Mouse (Mus musculus) embryonic stem cell, embryonic (primary cell): ENCODE measurements around the gene Gbp5.

ENCODE experiments used
- CTCF ChIA-PET, 4 experiments: fragments of 300-600 bp in 2 of 4; fragments of 350-600 bp in 2 of 4; sonication (Branson Sonifier 250); formaldehyde crosslinking; loops; one replicate each; lab custom pipeline; 2022; ENCODE audit warnings: inconsistent platforms in 2 of 4; lab: Charles Lee
- POLR2A ChIA-PET, 4 experiments: fragments of 300-600 bp in 2 of 4; fragments of 350-600 bp in 2 of 4; sonication (Branson Sonifier 250); formaldehyde crosslinking; loops; one replicate each; lab custom pipeline; 2022; ENCODE audit warnings: antibody characterized with exemption in 4 of 4, inconsistent platforms in 1 of 4; lab: Charles Lee

The Gbp5 gene

GRCm38 (mm10) chr3:142493536-142494061 is at the start of gene Gbp5:
Gbp5 (plus strand) TSS chr3:142493978.
- CTCF ChIA-PET, result interaction anchor here (0.6 to 1.9 kb wide), 10 partner anchors 15 to 628 kb away, joined by 3 to 6 read pairs (median 4); no protein-coding TSS in a partner anchor

DNA sequence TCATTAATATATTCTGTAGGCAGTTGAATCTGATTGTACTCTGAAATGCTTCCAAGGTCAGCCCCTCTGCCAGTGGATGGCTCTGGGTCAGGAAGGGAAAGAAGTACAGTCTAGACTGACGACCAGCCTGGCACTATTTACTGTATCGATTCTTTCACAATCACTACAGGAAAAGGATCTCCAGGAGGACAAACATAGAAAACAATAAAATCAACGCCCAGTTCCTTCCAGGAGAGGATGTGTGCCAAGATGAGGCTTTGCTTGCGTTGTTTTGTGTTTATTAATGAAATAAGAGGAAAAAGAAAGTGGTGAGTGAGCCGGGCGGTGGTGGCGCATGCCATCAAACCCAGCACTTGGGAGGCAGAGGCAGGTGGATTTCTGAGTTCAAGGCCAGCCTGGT is 39.6 kb upstream of the Gbp5 start:
- ChIA-PET POLR2A (no interaction called here), CTCF (interaction anchor here in 1 of 4 experiments (1.0 kb wide), 1 partner anchor 10 kb away, joined by 3 read pairs; no protein-coding TSS in a partner anchor)

More at GRCm38 (mm10) chr3:142493536-142494061, at the start of gene Gbp5:
- POLR2A ChIA-PET, result interaction anchor here in 2 of 4 experiments (0.6 to 1.0 kb wide), 6 partner anchors 11 to 671 kb away, joined by 3 to 8 read pairs (median 4); no protein-coding TSS in a partner anchor

GRCm38 (mm10) chr3:142459241-142459640 is 34.5 kb upstream of the Gbp5 start:
- ChIA-PET POLR2A (no interaction called here), CTCF (no interaction called here)

DNA sequence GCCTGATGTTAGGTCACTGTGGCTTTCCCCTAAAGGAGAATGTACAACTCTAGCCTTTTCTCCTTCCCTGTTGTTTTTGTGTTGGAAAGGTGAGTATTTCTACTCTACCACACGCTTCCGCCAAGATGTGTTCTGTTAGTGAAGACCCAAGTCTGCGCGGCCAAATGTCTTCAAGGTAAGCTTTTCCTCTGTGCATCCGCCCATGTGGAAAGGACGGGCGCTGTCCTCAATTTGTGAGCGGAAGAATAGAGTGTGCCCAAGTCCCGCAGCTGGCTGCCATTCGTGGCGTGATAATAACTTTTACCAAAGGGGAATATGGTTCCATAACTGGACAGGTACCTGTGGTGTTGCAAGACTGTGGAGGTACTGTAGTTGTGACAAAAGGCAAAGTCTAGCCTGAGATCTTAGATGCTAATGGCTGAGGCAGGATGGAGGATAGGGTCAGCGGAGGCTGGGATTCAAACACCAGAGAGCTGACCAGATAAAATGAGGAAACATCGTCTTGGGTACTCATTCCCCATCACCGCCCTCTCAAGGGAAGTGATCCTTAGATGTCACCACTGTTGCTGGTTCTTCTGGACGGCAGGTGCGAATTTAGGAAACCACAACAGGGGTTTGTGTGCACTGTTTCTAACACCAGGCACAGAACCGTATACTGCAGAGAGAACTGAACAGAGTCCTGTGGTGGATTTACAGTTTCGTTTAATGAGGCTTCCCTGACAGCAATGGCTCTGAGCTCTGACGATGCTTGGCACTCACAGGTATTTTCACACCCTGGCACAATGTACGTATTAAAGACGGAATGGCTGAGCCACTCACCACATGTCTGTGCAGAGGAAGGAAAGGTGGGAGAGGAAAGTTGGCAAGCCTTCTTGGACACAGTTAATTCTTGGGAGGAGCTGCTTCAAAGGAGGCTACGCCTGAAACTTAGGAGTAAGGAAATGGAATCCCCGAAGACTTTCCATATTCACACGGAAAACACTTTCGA is 30.7 kb upstream of the Gbp5 start:
- POLR2A ChIA-PET, result interaction anchor here in 1 of 4 experiments (1.2 kb wide), 1 partner anchor 13 kb away, joined by 4 read pairs; no protein-coding TSS in a partner anchor
- CTCF ChIA-PET, result interaction anchor here in 1 of 4 experiments (0.8 kb wide), 1 partner anchor 292 kb away, joined by 4 read pairs; no protein-coding TSS in a partner anchor

DNA sequence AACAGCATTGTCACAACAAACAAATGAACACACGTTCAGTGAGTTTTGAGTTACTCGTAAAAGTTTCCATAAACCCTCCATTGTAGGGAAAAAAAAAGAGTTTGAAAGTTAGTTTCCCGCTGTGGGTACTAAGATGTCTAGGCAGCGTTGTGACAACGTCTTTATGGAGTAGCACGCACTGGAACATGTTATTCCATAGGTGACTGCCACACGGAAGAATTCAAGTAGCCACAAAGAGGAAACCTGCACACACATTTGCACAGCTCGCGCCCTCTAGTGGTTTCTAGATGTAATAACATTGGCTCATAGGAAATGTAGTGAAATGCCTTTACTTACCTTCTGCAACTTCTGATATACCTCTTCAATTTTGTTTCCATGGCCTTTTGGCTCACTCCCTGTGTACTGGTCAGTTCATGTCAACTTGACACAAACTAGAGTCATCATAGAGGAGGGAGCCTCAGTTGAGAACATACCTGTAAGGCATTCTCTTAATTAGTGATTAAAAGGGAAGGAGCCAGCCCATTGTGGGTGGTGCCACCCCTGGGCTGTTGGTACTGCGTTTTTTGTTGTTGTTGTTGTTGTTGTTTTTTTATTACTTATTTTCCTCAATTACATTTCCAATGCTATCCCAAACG is 19.3 kb upstream of the Gbp5 start:
- ChIA-PET POLR2A (no interaction called here), CTCF (interaction anchor here (0.6 to 4.2 kb wide), 16 partner anchors 16 to 655 kb away, joined by 3 to 39 read pairs (median 3); partner anchors contain the start of gene Bmpr1b (in 1 of the 4))

GRCm38 (mm10) chr3:142475913-142476312 is 17.9 kb upstream of the Gbp5 start:
- CTCF ChIA-PET, result interaction anchor here (0.5 to 4.2 kb wide), 31 partner anchors 9 to 1565 kb away, joined by 3 to 39 read pairs (median 4); partner anchors contain the start of gene Gbp5 (in 1 of the 4)
- POLR2A ChIA-PET, result interaction anchor here in 1 of 4 experiments (0.5 kb wide), 1 partner anchor 168 kb away, joined by 3 read pairs; no protein-coding TSS in a partner anchor

- CTCF ChIA-PET, result interaction anchor here in 2 of 4 experiments (0.6 to 1.3 kb wide), 2 partner anchors 168 to 183 kb away, joined by 3 to 4 read pairs; no protein-coding TSS in a partner anchor
Observed at GRCm38 (mm10) chr3:142477866-142478265, 15.9 kb upstream of the Gbp5 start.

GRCm38 (mm10) chr3:142478360-142478759 is 15.4 kb upstream of the Gbp5 start:
- POLR2A ChIA-PET, result no interaction called here
- CTCF ChIA-PET, result interaction anchor here in 1 of 4 experiments (0.5 to 1.3 kb wide), 2 partner anchors 15 to 183 kb away, joined by 3 to 4 read pairs; partner anchors contain the start of gene Gbp5

More at GRCm38 (mm10) chr3:142477866-142478265, 15.9 kb upstream of the Gbp5 start:
- POLR2A ChIA-PET, result no interaction called here

- CTCF ChIA-PET, result interaction anchor here (0.5 to 2.2 kb wide), 17 partner anchors 15 to 1817 kb away, joined by 3 to 12 read pairs (median 4); no protein-coding TSS in a partner anchor
- POLR2A ChIA-PET, result interaction anchor here in 1 of 4 experiments (0.7 kb wide), 1 partner anchor 63 kb away, joined by 4 read pairs; no protein-coding TSS in a partner anchor
Observed at GRCm38 (mm10) chr3:142490465-142490864, 3.3 kb upstream of the Gbp5 start.

- CTCF ChIA-PET, result interaction anchor here in 2 of 4 experiments (0.5 to 1.9 kb wide), 6 partner anchors 11 to 214 kb away, joined by 3 to 6 read pairs (median 4); no protein-coding TSS in a partner anchor
- POLR2A ChIA-PET, result interaction anchor here in 1 of 4 experiments (0.5 kb wide), 1 partner anchor 205 kb away, joined by 3 read pairs; no protein-coding TSS in a partner anchor
Observed at GRCm38 (mm10) chr3:142495146-142495655, 1.4 kb downstream of the Gbp5 start.

DNA sequence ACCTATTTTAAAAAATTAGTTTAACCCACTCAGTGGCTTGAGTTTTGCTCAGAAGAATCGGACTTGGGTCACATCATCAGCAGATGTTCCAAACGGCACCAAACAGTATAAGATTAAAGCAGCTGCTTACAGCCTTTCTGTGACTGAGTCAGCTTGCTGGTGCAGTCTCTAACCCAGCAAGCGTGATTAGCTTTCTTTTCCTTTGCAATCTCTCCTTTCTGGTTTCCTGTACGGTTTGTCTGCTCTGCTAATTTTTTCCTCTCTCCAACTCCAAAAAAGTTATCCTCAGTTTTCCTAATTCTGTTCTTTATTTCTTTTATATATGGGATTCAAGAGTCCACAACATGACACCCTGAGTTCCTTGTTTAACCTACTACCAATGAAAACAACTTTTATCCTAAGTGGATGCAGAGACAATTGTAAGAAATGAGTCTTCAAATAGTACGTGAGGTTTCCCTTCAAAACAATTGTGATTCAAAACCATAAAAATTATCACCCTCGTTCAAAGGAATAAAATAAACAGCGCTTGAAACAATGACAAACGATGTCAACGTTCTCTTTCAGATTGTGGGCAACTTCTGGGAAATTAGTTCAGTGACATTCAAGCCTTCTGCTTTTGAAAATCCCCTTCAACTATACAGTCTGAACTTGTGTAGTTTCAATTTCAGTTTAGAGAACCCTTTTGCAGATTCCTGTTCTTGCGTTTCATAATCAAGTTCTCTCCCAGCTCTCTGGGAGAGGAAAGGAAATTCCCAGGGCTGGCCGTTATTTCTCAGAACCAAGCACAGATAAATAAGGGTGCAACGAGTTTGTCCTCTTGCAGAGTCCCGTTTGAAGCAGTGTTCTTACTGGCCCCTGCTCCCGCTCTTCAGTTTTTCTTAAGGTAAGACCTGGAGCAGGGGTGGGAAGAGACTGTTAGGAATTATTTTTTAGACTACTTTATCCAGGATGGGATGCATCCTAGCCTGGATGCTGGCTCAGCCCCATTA is 2.6 kb downstream of the Gbp5 start:
- POLR2A ChIA-PET, result no interaction called here
- CTCF ChIA-PET, result interaction anchor here in 3 of 4 experiments (0.7 to 1.5 kb wide), 5 partner anchors 53 to 213 kb away, joined by 3 to 6 read pairs (median 4); no protein-coding TSS in a partner anchor

DNA sequence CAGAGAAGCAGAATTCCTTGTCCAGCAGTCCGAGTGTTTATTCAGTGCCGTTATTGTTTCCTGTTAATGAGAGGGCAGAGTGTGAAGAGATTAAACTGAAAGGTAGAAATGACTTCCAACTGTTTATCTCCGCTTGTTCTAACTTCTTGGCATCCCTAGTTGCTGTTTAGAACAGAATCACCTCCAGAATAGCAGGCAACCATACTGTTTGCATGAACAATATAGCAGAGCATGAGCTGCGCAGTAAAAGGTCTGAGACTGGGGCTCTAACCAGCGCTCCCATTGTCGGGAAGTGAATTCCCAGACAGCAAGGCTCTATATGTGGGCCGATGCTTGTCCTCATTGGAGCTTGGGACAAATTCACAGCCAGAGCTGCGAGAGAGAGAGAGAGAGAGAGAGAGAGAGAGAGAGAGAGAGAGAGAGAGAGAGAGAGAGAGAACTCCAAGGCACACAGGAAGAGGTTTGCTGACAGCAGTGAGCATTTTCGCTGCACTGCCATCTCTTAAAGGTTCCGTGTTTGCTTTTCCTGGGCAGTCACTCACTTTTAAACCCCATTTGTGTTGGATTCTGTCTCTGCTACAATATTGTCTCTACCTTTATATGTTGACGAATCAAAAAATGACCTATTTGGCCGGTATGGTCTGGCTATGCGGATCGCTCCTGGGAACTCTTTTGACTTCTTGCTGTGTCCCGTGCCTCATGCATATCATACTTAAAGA is 3.5 kb downstream of the Gbp5 start:
- POLR2A ChIA-PET, result interaction anchor here in 1 of 4 experiments (0.5 kb wide), 1 partner anchor 318 kb away, joined by 3 read pairs; no protein-coding TSS in a partner anchor
- CTCF ChIA-PET, result interaction anchor here in 1 of 4 experiments (0.7 kb wide), 1 partner anchor 60 kb away, joined by 4 read pairs; no protein-coding TSS in a partner anchor

GRCm38 (mm10) chr3:142498941-142499340 is 5.2 kb downstream of the Gbp5 start:
- POLR2A ChIA-PET, result interaction anchor here in 1 of 4 experiments (1.5 kb wide), 1 partner anchor 11 kb away, joined by 4 read pairs; no protein-coding TSS in a partner anchor
- CTCF ChIA-PET, result interaction anchor here in 1 of 4 experiments (0.7 kb wide), 1 partner anchor 92 kb away, joined by 3 read pairs; no protein-coding TSS in a partner anchor

DNA sequence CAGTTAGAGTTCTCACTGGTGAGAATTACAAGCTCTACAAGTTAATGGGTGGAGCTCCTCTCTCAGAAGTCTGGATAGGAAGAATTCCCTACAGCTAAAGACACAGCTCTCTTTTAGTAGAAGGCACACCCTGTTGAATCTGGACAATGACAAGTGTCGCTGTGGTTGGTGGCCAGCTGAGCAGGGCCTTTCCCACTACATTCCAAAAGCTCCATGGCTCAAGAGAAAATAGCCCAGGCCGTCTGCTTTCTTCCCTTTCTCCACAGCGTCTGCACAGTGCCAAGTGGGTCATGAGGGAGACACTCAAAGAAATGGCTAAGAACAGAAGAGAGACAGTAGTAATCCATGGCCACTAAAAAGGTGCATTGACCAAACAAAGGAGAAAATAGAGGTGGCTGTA is 34.3 kb downstream of the Gbp5 start:
- ChIA-PET POLR2A (no interaction called here), CTCF (no interaction called here)

DNA sequence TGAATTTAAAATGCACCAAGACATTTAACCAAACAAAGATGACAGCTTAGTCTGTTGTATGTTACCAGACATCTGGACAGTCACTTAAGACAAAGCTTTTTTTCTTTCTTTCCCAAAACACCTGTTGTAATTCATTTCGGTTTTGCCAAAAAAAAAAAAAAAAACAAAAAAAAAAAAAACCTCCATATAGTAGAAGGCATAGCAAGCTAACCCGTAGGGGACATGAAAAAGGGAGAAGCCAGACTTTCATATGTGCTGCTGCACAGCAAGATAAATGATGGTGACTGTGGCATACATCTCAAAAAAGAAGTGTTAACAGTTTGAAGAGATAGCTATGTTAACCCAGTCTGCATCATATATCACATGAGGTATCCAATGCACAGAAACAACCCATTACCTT is 35.8 kb downstream of the Gbp5 start:
- ChIA-PET POLR2A (interaction anchor here in 3 of 4 experiments (0.6 to 1.1 kb wide), 3 partner anchors 159 to 235 kb away, joined by 3 to 4 read pairs (median 3); partner anchors contain the start of gene Gtf2b (in 1 of the 3)), CTCF (interaction anchor here in 2 of 4 experiments (1.5 to 1.7 kb wide), 2 partner anchors 31 to 179 kb away, joined by 4 to 5 read pairs; no protein-coding TSS in a partner anchor)
